Mouse (Mus musculus): ENCODE results near the gene Foxk1. TPM values are rescaled to one million over a fixed set of nuclear protein-coding genes. Genes with fewer than 3 reads are reported as not detected.

The Foxk1 gene
- polyA plus RNA-seq (2014; fragmentation: Nextera tagmentation; extraction: Ambion mirVana), result 4.0 and 4.1 TPM in 2 replicates

- Histone ChIP-seq H3K4me2 (replicated peaks; ENCODE audit: low read depth, low read length) (peak within 1 kb of the TSS; percentile 91), H3K27me3 (ENCODE audit: control insufficient read depth, insufficient read depth, low read length) (no peaks in the 10 kb centered on the region), H3K27ac (ENCODE audit: low read depth, low read length) (peak within 1 kb of the TSS; percentile 87), H3K9me3 (ENCODE audit: control insufficient read depth, low read length) (no peaks in the 10 kb centered on the region), H3K4me3 (ENCODE audit: low read depth, low read length) (peak within 1 kb of the TSS; percentile 92), H3K9ac (ENCODE audit: low read depth, low read length) (peak within 1 kb of the TSS; percentile 87), H3K4me1 (replicated peaks; ENCODE audit: control insufficient read depth, insufficient read depth, low read length) (peaks cover 14% of the 10 kb centered on the region), H3K36me3 (ENCODE audit: control insufficient read depth, insufficient read depth, low read length) (no peaks in the 10 kb centered on the region)
- DNase-seq (ENCODE audit: low spot score), result peak; percentile 98
- ATAC-seq (ENCODE audit: low FRiP score), result peak; percentile 90
- WGBS, result under 1% methylated on average over 49 of the region's 60 CpGs
These were observed at the start of gene Foxk1 for GRCm38 (mm10) chr5:142400981-142401640. Gene Foxk1, plus strand, starts transcription at chr5:142401497.

GRCm38 (mm10) chr5:142352336-142352892 is 48.9 kb upstream of the Foxk1 start:
- no peak overlapping the region for H3K27ac ChIP-seq (ENCODE audit: low read depth, low read length)
- no peaks in the 10 kb centered on the region for H3K9me3 ChIP-seq (ENCODE audit: control insufficient read depth, low read length)
- H3K4me2 ChIP-seq (replicated peaks; ENCODE audit: low read depth, low read length), result no peak overlapping the region
- no peak overlapping the region for H3K9ac ChIP-seq (ENCODE audit: low read depth, low read length)
- no peaks in the 10 kb centered on the region for H3K36me3 ChIP-seq (ENCODE audit: control insufficient read depth, insufficient read depth, low read length)
- H3K4me3 ChIP-seq (ENCODE audit: low read depth, low read length), result no peak overlapping the region
- 89% methylated on average over 5 of the region's 5 CpGs for WGBS
- no peak for ATAC-seq (ENCODE audit: low FRiP score)
- H3K4me1 ChIP-seq (replicated peaks; ENCODE audit: control insufficient read depth, insufficient read depth, low read length), result no peaks in the 10 kb centered on the region
- no peak for DNase-seq (ENCODE audit: low spot score)
- H3K27me3 ChIP-seq (ENCODE audit: control insufficient read depth, insufficient read depth, low read length), result no peaks in the 10 kb centered on the region

GRCm38 (mm10) chr5:142355144-142355543 is 46.2 kb upstream of the Foxk1 start:
- Histone ChIP-seq H3K9me3 (ENCODE audit: control insufficient read depth, low read length) (no peaks in the 10 kb centered on the region), H3K27me3 (ENCODE audit: control insufficient read depth, insufficient read depth, low read length) (no peaks in the 10 kb centered on the region), H3K27ac (ENCODE audit: low read depth, low read length) (no peak overlapping the region), H3K4me2 (replicated peaks; ENCODE audit: low read depth, low read length) (no peak overlapping the region), H3K4me1 (replicated peaks; ENCODE audit: control insufficient read depth, insufficient read depth, low read length) (no peaks in the 10 kb centered on the region), H3K4me3 (ENCODE audit: low read depth, low read length) (no peak overlapping the region), H3K36me3 (ENCODE audit: control insufficient read depth, insufficient read depth, low read length) (no peaks in the 10 kb centered on the region), H3K9ac (ENCODE audit: low read depth, low read length) (no peak overlapping the region)
- ATAC-seq (ENCODE audit: low FRiP score), result no peak
- 82% methylated on average over 3 of the region's 3 CpGs for WGBS
- DNase-seq (ENCODE audit: low spot score), result no peak

GRCm38 (mm10) chr5:142361166-142361565 is 40.1 kb upstream of the Foxk1 start:
- H3K9ac ChIP-seq (ENCODE audit: low read depth, low read length), result no peak overlapping the region
- ATAC-seq (ENCODE audit: low FRiP score) (no peak), DNase-seq (ENCODE audit: low spot score) (no peak)
- no peak overlapping the region for H3K4me2 ChIP-seq (replicated peaks; ENCODE audit: low read depth, low read length)
- H3K27me3 ChIP-seq (ENCODE audit: control insufficient read depth, insufficient read depth, low read length), result no peaks in the 10 kb centered on the region
- no peaks in the 10 kb centered on the region for H3K9me3 ChIP-seq (ENCODE audit: control insufficient read depth, low read length)
- H3K27ac ChIP-seq (ENCODE audit: low read depth, low read length), result no peak overlapping the region
- no peaks in the 10 kb centered on the region for H3K4me1 ChIP-seq (replicated peaks; ENCODE audit: control insufficient read depth, insufficient read depth, low read length)
- 69% methylated on average over 5 of the region's 5 CpGs for WGBS
- no peak overlapping the region for H3K4me3 ChIP-seq (ENCODE audit: low read depth, low read length)
- no peaks in the 10 kb centered on the region for H3K36me3 ChIP-seq (ENCODE audit: control insufficient read depth, insufficient read depth, low read length)

- no peak for ATAC-seq (ENCODE audit: low FRiP score)
- no peaks in the 10 kb centered on the region for H3K9me3 ChIP-seq (ENCODE audit: control insufficient read depth, low read length)
- H3K4me1 ChIP-seq (replicated peaks; ENCODE audit: control insufficient read depth, insufficient read depth, low read length), result no peaks in the 10 kb centered on the region
- no peaks in the 10 kb centered on the region for H3K36me3 ChIP-seq (ENCODE audit: control insufficient read depth, insufficient read depth, low read length)
- H3K4me2 ChIP-seq (replicated peaks; ENCODE audit: low read depth, low read length), result no peak overlapping the region
- WGBS, result 84% methylated on average over 3 of the region's 3 CpGs
- H3K4me3 ChIP-seq (ENCODE audit: low read depth, low read length), result no peak overlapping the region
- DNase-seq (ENCODE audit: low spot score), result no peak
- no peaks in the 10 kb centered on the region for H3K27me3 ChIP-seq (ENCODE audit: control insufficient read depth, insufficient read depth, low read length)
- no peak overlapping the region for H3K27ac ChIP-seq (ENCODE audit: low read depth, low read length)
- H3K9ac ChIP-seq (ENCODE audit: low read depth, low read length), result no peak overlapping the region
These were observed 38.4 kb upstream of the Foxk1 start for GRCm38 (mm10) chr5:142362894-142363293.

- 61% methylated on average over 5 of the region's 5 CpGs for WGBS
- Histone ChIP-seq H3K4me1 (replicated peaks; ENCODE audit: control insufficient read depth, insufficient read depth, low read length) (0 out of 2 replicates have a peak, but pooled peaks cover 3% of the 10 kb centered on the region), H3K9me3 (ENCODE audit: control insufficient read depth, low read length) (no peaks in the 10 kb centered on the region), H3K27me3 (ENCODE audit: control insufficient read depth, insufficient read depth, low read length) (no peaks in the 10 kb centered on the region), H3K9ac (ENCODE audit: low read depth, low read length) (no peak overlapping the region), H3K4me2 (replicated peaks; ENCODE audit: low read depth, low read length) (no peak overlapping the region), H3K4me3 (ENCODE audit: low read depth, low read length) (no peak overlapping the region), H3K36me3 (ENCODE audit: control insufficient read depth, insufficient read depth, low read length) (no peaks in the 10 kb centered on the region), H3K27ac (ENCODE audit: low read depth, low read length) (no peak overlapping the region)
- DNase-seq (ENCODE audit: low spot score) (no peak), ATAC-seq (ENCODE audit: low FRiP score) (no peak)
These were observed 37.2 kb upstream of the Foxk1 start for GRCm38 (mm10) chr5:142364095-142364494.

- peak overlapping the region; percentile 66 for H3K4me2 ChIP-seq (replicated peaks; ENCODE audit: low read depth, low read length)
- under 1% methylated on average over 80 of the region's 83 CpGs for WGBS
- ATAC-seq (ENCODE audit: low FRiP score) (peak; percentile 89), DNase-seq (ENCODE audit: low spot score) (peak; percentile 98)
- H3K9me3 ChIP-seq (ENCODE audit: control insufficient read depth, low read length), result no peaks in the 10 kb centered on the region
- peak overlapping the region; percentile 60; the same call in 1 of the 2 replicates for H3K27ac ChIP-seq (ENCODE audit: low read depth, low read length)
- no peaks in the 10 kb centered on the region for H3K27me3 ChIP-seq (ENCODE audit: control insufficient read depth, insufficient read depth, low read length)
- H3K9ac ChIP-seq (ENCODE audit: low read depth, low read length), result peak overlapping the region; percentile 81
- H3K36me3 ChIP-seq (ENCODE audit: control insufficient read depth, insufficient read depth, low read length), result no peaks in the 10 kb centered on the region
- peaks cover 7% of the 10 kb centered on the region; the same call in 1 of the 2 replicates for H3K4me1 ChIP-seq (replicated peaks; ENCODE audit: control insufficient read depth, insufficient read depth, low read length)
- peak overlapping the region; percentile 44 for H3K4me3 ChIP-seq (ENCODE audit: low read depth, low read length)
These were observed 33.9 kb upstream of the Foxk1 start for GRCm38 (mm10) chr5:142367085-142368081.

- Histone ChIP-seq H3K27me3 (ENCODE audit: control insufficient read depth, insufficient read depth, low read length) (no peaks in the 10 kb centered on the region), H3K9me3 (ENCODE audit: control insufficient read depth, low read length) (no peaks in the 10 kb centered on the region), H3K27ac (ENCODE audit: low read depth, low read length) (no peak overlapping the region), H3K4me2 (replicated peaks; ENCODE audit: low read depth, low read length) (peak overlapping the region; percentile 66), H3K4me1 (replicated peaks; ENCODE audit: control insufficient read depth, insufficient read depth, low read length) (peaks cover 12% of the 10 kb centered on the region), H3K9ac (ENCODE audit: low read depth, low read length) (peak overlapping the region; percentile 81), H3K4me3 (ENCODE audit: low read depth, low read length) (peak overlapping the region; percentile 44), H3K36me3 (ENCODE audit: control insufficient read depth, insufficient read depth, low read length) (no peaks in the 10 kb centered on the region)
- ATAC-seq (ENCODE audit: low FRiP score) (no peak), DNase-seq (ENCODE audit: low spot score) (no peak)
- 73% methylated on average over 5 of the region's 5 CpGs for WGBS
These were observed 33.2 kb upstream of the Foxk1 start for GRCm38 (mm10) chr5:142368122-142368521.

Measured in hindbrain, embryonic 11.5 days (tissue).